Mouse (Mus musculus): ENCODE data around the gene Serpine1. TPM values are rescaled to one million over a fixed set of nuclear protein-coding genes. Genes with fewer than 3 reads are reported as not detected.

Gene Serpine1
- polyA plus RNA-seq, 1 experiment from 2014 or later = 0.25 TPM

GRCm38 (mm10) chr5:137029273-137029585 is 42.8 kb downstream of the Serpine1 start:
- Histone ChIP-seq H3K4me1 (replicated peaks) (peaks cover 38% of the 10 kb centered on the region), H3K9me3 (no peaks in the 10 kb centered on the region), H3K4me2 (peak overlapping the region; percentile 100), H3K27ac (replicated peaks) (no peak overlapping the region), H3K36me3 (no peaks in the 10 kb centered on the region), H3K4me3 (peak overlapping the region; percentile 48), H3K27me3 (peaks cover 87% of the 10 kb centered on the region), H3K9ac (peak overlapping the region; percentile 59)
- ATAC-seq (ENCODE audit: low read depth) = peak; percentile 0; the same call in 1 of the 2 replicates
- 2% methylated on average over 8 of the region's 8 CpGs for WGBS

- no peak for ATAC-seq (ENCODE audit: low read depth)
- Histone ChIP-seq H3K9ac (no peak overlapping the region), H3K4me1 (replicated peaks) (peaks cover 38% of the 10 kb centered on the region), H3K27ac (replicated peaks) (no peak overlapping the region), H3K4me2 (peak overlapping the region; percentile 100), H3K27me3 (peaks cover 87% of the 10 kb centered on the region), H3K4me3 (peak overlapping the region; percentile 48), H3K36me3 (no peaks in the 10 kb centered on the region), H3K9me3 (no peaks in the 10 kb centered on the region)
- WGBS = 4% methylated on average over 29 of the region's 29 CpGs
Measured at GRCm38 (mm10) chr5:137028561-137029272, 43.4 kb downstream of the Serpine1 start.

- Histone ChIP-seq H3K36me3 (no peaks in the 10 kb centered on the region), H3K9me3 (no peaks in the 10 kb centered on the region), H3K4me1 (replicated peaks) (peaks cover 23% of the 10 kb centered on the region), H3K27ac (replicated peaks) (no peak within 1 kb of the TSS), H3K9ac (peak within 1 kb of the TSS; percentile 34; the same call in 1 of the 2 replicates), H3K4me3 (peak within 1 kb of the TSS; percentile 19; the same call in 1 of the 2 replicates), H3K27me3 (peaks cover 81% of the 10 kb centered on the region), H3K4me2 (peak within 1 kb of the TSS; percentile 41)
- no peak for ATAC-seq (ENCODE audit: low read depth)
- WGBS = 28% methylated on average over 4 of the region's 4 CpGs
Measured at GRCm38 (mm10) chr5:137026092-137026491, 46.0 kb downstream of the Serpine1 start, which contains the start of gene Vgf. Gene Vgf, plus strand, starts transcription at chr5:137026392.

- no peaks in the 10 kb centered on the region for H3K9me3 ChIP-seq
- H3K36me3 ChIP-seq = no peaks in the 10 kb centered on the region
- peak overlapping the region; percentile 41 for H3K4me2 ChIP-seq
- H3K4me1 ChIP-seq (replicated peaks) = peaks cover 14% of the 10 kb centered on the region
- ATAC-seq (ENCODE audit: low read depth) = no peak
- no peak overlapping the region for H3K27ac ChIP-seq (replicated peaks)
- peak overlapping the region; percentile 34; the same call in 1 of the 2 replicates for H3K9ac ChIP-seq
- H3K27me3 ChIP-seq = peaks cover 78% of the 10 kb centered on the region
- under 1% methylated on average over 23 of the region's 23 CpGs for WGBS
- H3K4me3 ChIP-seq = peak overlapping the region; percentile 19; the same call in 1 of the 2 replicates
Measured at GRCm38 (mm10) chr5:137025132-137025531, 46.9 kb downstream of the Serpine1 start.

- 50% methylated on average over 3 of the region's 3 CpGs for WGBS
Measured at GRCm38 (mm10) chr5:137024318-137024717, 47.8 kb downstream of the Serpine1 start.

GRCm38 (mm10) chr5:137015913-137016312 is 56.2 kb downstream of the Serpine1 start:
- H3K36me3 ChIP-seq = no peaks in the 10 kb centered on the region
- H3K4me1 ChIP-seq (replicated peaks) = no peaks in the 10 kb centered on the region
- no peak overlapping the region for H3K27ac ChIP-seq (replicated peaks)
- WGBS = 87% methylated on average over 3 of the region's 3 CpGs
- H3K9me3 ChIP-seq = no peaks in the 10 kb centered on the region
- no peak overlapping the region for H3K9ac ChIP-seq
- no peak overlapping the region for H3K4me2 ChIP-seq
- H3K4me3 ChIP-seq = no peak overlapping the region
- no peak for ATAC-seq (ENCODE audit: low read depth)
- H3K27me3 ChIP-seq = peaks cover 13% of the 10 kb centered on the region; the same call in 1 of the 2 replicates

More at GRCm38 (mm10) chr5:137024318-137024717, 47.8 kb downstream of the Serpine1 start:
- peaks cover 9% of the 10 kb centered on the region for H3K4me1 ChIP-seq (replicated peaks)
- H3K27ac ChIP-seq (replicated peaks) = no peak overlapping the region
- no peak overlapping the region for H3K9ac ChIP-seq
- H3K36me3 ChIP-seq = no peaks in the 10 kb centered on the region
- ATAC-seq (ENCODE audit: low read depth) = no peak
- no peak overlapping the region for H3K4me2 ChIP-seq
- no peak overlapping the region for H3K4me3 ChIP-seq
- H3K27me3 ChIP-seq = peaks cover 77% of the 10 kb centered on the region
- no peaks in the 10 kb centered on the region for H3K9me3 ChIP-seq

- Histone ChIP-seq H3K27me3 (no peaks in the 10 kb centered on the region), H3K27ac (replicated peaks) (no peak overlapping the region), H3K9me3 (no peaks in the 10 kb centered on the region), H3K4me2 (no peak overlapping the region), H3K36me3 (no peaks in the 10 kb centered on the region), H3K4me3 (no peak overlapping the region), H3K9ac (no peak overlapping the region), H3K4me1 (replicated peaks) (no peaks in the 10 kb centered on the region)
- WGBS = 73% methylated on average over 15 of the region's 15 CpGs
- no peak for ATAC-seq (ENCODE audit: low read depth)
Measured at GRCm38 (mm10) chr5:137012401-137012950, 59.6 kb downstream of the Serpine1 start.

Other genes starting within 250 kb of the Serpine1 start
- 45.3 and 47.2 TPM in 2 replicates for gene Col26a1, start 189.1 kb downstream of the Serpine1 start, polyA plus RNA-seq (2015; fragmentation: Nextera tagmentation; extraction: Ambion mirVana)
- 112 and 124 TPM in 2 replicates for gene Ift22, start 164.1 kb downstream of the Serpine1 start, polyA plus RNA-seq (2015; fragmentation: Nextera tagmentation; extraction: Ambion mirVana)
- gene Fis1, start 119.0 kb downstream of the Serpine1 start, polyA plus RNA-seq (2015; fragmentation: Nextera tagmentation; extraction: Ambion mirVana) = 327 and 376 TPM in 2 replicates
- gene Cldn15, start 105.7 kb downstream of the Serpine1 start, polyA plus RNA-seq (2015; fragmentation: Nextera tagmentation; extraction: Ambion mirVana) = 0.17 and 0.39 TPM in 2 replicates
- 34.5 and 41.7 TPM in 2 replicates for gene Plod3, start 85.2 kb downstream of the Serpine1 start, polyA plus RNA-seq (2015; fragmentation: Nextera tagmentation; extraction: Ambion mirVana)
- gene Znhit1, start 84.2 kb downstream of the Serpine1 start, polyA plus RNA-seq (2015; fragmentation: Nextera tagmentation; extraction: Ambion mirVana) = 91.3 and 110 TPM in 2 replicates
- 4.0 and 4.6 TPM in 2 replicates for gene Vgf, start 45.9 kb downstream of the Serpine1 start, polyA plus RNA-seq (2015; fragmentation: Nextera tagmentation; extraction: Ambion mirVana)
- 207 and 216 TPM in 2 replicates for gene Ap1s1, start 26.1 kb downstream of the Serpine1 start, polyA plus RNA-seq (2015; fragmentation: Nextera tagmentation; extraction: Ambion mirVana)
- 2.1 and 2.9 TPM in 2 replicates for gene Trim56, start 43.9 kb upstream of the Serpine1 start, polyA plus RNA-seq (2015; fragmentation: Nextera tagmentation; extraction: Ambion mirVana)
- gene Muc3, start 77.1 kb upstream of the Serpine1 start, polyA plus RNA-seq (2015; fragmentation: Nextera tagmentation; extraction: Ambion mirVana) = not detected in 2 replicates
- 0.10 TPM in 1 of 2 replicates, not detected in the other for gene Muc3a, start 140.1 kb upstream of the Serpine1 start, polyA plus RNA-seq (2015; fragmentation: Nextera tagmentation; extraction: Ambion mirVana)
- 37.8 and 40.6 TPM in 2 replicates for gene Ache, start 215.3 kb upstream of the Serpine1 start, polyA plus RNA-seq (2015; fragmentation: Nextera tagmentation; extraction: Ambion mirVana)
- 15.1 and 18.3 TPM in 2 replicates for gene Ufsp1, start 222.4 kb upstream of the Serpine1 start, polyA plus RNA-seq (2015; fragmentation: Nextera tagmentation; extraction: Ambion mirVana)
- gene Srrt, start 235.4 kb upstream of the Serpine1 start, polyA plus RNA-seq (2015; fragmentation: Nextera tagmentation; extraction: Ambion mirVana) = 102 and 115 TPM in 2 replicates
- gene Trip6, start 242.1 kb upstream of the Serpine1 start, polyA plus RNA-seq (2015; fragmentation: Nextera tagmentation; extraction: Ambion mirVana) = 17.7 and 23.8 TPM in 2 replicates

Data from neural tube, embryonic 13.5 days (tissue).